Mouse (Mus musculus) ES-E14 (cell line): ENCODE measurements around the gene Bpi. TPM values are rescaled to one million over a fixed set of nuclear protein-coding genes. Genes with fewer than 3 reads are reported as not detected.

Source experiments
- DNase-seq: peaks from one replicate; pipeline ENCODE4 v3.0.0-alpha.2; 2013; ENCODE audit warnings: low read depth, low spot score
- H3K27ac ChIP-seq: 2 replicates; pipeline ENCODE4 v1.5.1; 2012; ENCODE audit warnings: low read depth, mild to moderate bottlenecking, low read length, moderate library complexity, mixed read lengths; ENCODE audit not compliant: poor library complexity, insufficient read depth, severe bottlenecking
- H3K36me3 ChIP-seq: 2 replicates; pipeline ENCODE4 v1.6.1; 2012; ENCODE audit warnings: mild to moderate bottlenecking, low read length, moderate library complexity, mixed read lengths; ENCODE audit not compliant: control insufficient read depth, poor library complexity, insufficient read depth, severe bottlenecking
- H3K4me1 ChIP-seq, 2 experiments: fragments of 150-350 bp in 1 of 2; sonication (generic) in 1 of 2; 2 replicates each; pipeline ENCODE4 v1.6.1; 2012; ENCODE audit warnings: low read length in 2 of 2, mild to moderate bottlenecking in 1 of 2, mixed read lengths in 1 of 2; ENCODE audit not compliant: control insufficient read depth in 2 of 2, insufficient read depth in 2 of 2, poor library complexity in 1 of 2
- H3K4me3 ChIP-seq, 2 experiments: fragments of 150-350 bp in 1 of 2; sonication (generic) in 1 of 2; 2 replicates each; pipeline ENCODE4 v1.5.1; 2012; ENCODE audit warnings: low read length in 2 of 2, low read depth in 1 of 2, mild to moderate bottlenecking in 1 of 2, mixed read lengths in 1 of 2; ENCODE audit not compliant: insufficient read depth in 1 of 2, poor library complexity in 1 of 2, severe bottlenecking in 1 of 2
- H3K9ac ChIP-seq: 2 replicates; pipeline ENCODE4 v1.6.1; 2012; ENCODE audit warnings: low read depth, mild to moderate bottlenecking, low read length, mixed read lengths; ENCODE audit not compliant: poor library complexity, insufficient read depth, severe bottlenecking
- H3K9me3 ChIP-seq: fragments of 150-350 bp; sonication (generic); 2 replicates; pipeline ENCODE4 v1.6.1; 2012; ENCODE audit warnings: low read depth, mild to moderate bottlenecking, low read length; ENCODE audit not compliant: control insufficient read depth, insufficient read depth
- CHD2 ChIP-seq: IDR thresholded peaks from 2 replicates; pipeline ENCODE4 v1.6.1; 2014; ENCODE audit warnings: mild to moderate bottlenecking, low read depth, low read length, inconsistent platforms
- HCFC1 ChIP-seq: IDR thresholded peaks from 2 replicates; pipeline ENCODE4 v1.6.1; 2012; ENCODE audit warnings: low read length, inconsistent platforms, borderline replicate concordance; ENCODE audit not compliant: insufficient read depth
- MAFK ChIP-seq: IDR thresholded peaks from 2 replicates; pipeline ENCODE4 v1.6.1; 2014; ENCODE audit warnings: mild to moderate bottlenecking, low read depth, low read length, inconsistent platforms; ENCODE audit not compliant: insufficient read depth
- ZC3H11A ChIP-seq: IDR thresholded peaks from 2 replicates; pipeline ENCODE4 v1.6.1; 2012; ENCODE audit warnings: low read depth, mild to moderate bottlenecking, inconsistent platforms, low read length, borderline replicate concordance
- ZNF384 ChIP-seq: IDR thresholded peaks from 2 replicates; pipeline ENCODE4 v1.6.1; 2012; ENCODE audit warnings: low read depth, low read length, inconsistent platforms
- in situ Hi-C, 2 experiments: fragments of 600-800 bp; cut with MboI; formaldehyde crosslinking; loops; one replicate each; pipeline ENCODE4 v1.15.1; 2025; ENCODE audit warnings: low sequenced_read_pairs in 2 of 2, inconsistent platforms in 1 of 2; ENCODE audit not compliant: unreplicated experiment in 2 of 2
- total RNA-seq: library from RNA; depleted of rRNA; stranded (reverse); fragments of 300-350 nt; gene quantifications from 2 replicates; pipeline ENCODE4 v1.2.3, GENCODE M21; 2012

Gene Bpi
- total RNA-seq, 1 experiment: 0.31 TPM

DNA sequence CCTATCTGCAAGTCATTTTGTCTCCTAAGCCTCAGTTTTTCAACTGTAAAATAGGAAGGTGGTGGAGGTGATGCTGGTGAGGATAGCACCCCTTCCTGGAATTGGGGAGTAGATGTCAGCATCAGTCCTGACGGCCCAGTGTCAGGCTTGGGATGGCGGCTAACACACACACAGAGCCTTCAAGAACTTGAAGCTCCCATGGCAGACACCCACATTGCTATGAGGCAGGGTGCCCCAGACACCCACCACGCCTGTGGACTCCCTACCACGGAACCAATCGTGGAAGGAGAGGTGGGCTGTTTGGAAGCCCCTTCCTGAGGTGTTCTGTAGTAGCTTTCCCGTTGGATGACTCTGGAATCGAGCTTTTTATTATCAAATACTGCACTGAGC lies 28.4 kb upstream of the Bpi start:
- no peaks in the 10 kb centered on the region for H3K9me3 ChIP-seq
- in situ Hi-C loops: no loop called here
- no peak for TF ChIP-seq MAFK
- no peak for TF ChIP-seq HCFC1
- no peak for TF ChIP-seq CHD2
- no peak for TF ChIP-seq ZNF384
- TF ChIP-seq ZC3H11A: no peak
- peaks cover 3 to 5% of the 10 kb centered on the region in 2 experiments; a peak in 2 of 4 replicates for H3K4me1 ChIP-seq
- no peaks in the 10 kb centered on the region for H3K36me3 ChIP-seq
- no peak overlapping the region for H3K27ac ChIP-seq
- peak overlapping the region; percentile 46 to 47 for H3K4me3 ChIP-seq
- DNase-seq: no peak
- H3K9ac ChIP-seq: no peak overlapping the region

- no peak for DNase-seq
- in situ Hi-C loops: no loop called here
- Histone ChIP-seq H3K4me1 (peaks cover 3 to 5% of the 10 kb centered on the region in 2 experiments; a peak in 2 of 4 replicates), H3K36me3 (no peaks in the 10 kb centered on the region), H3K9me3 (no peaks in the 10 kb centered on the region), H3K9ac (no peak overlapping the region), H3K27ac (no peak overlapping the region), H3K4me3 (no peak overlapping the region)
- TF ChIP-seq CHD2: no peak
- TF ChIP-seq MAFK: no peak
- TF ChIP-seq ZNF384: no peak
- no peak for TF ChIP-seq HCFC1
- TF ChIP-seq ZC3H11A: no peak
These were observed 27.3 kb upstream of the Bpi start for GRCm38 (mm10) chr2:158230617-158231016.

- no peak for TF ChIP-seq MAFK
- TF ChIP-seq ZNF384: no peak
- no peak for TF ChIP-seq CHD2
- no peak overlapping the region for H3K4me3 ChIP-seq
- in situ Hi-C loops: no loop called here
- peaks cover 3 to 5% of the 10 kb centered on the region in 2 experiments; a peak in 2 of 4 replicates for H3K4me1 ChIP-seq
- no peak overlapping the region for H3K27ac ChIP-seq
- H3K36me3 ChIP-seq: no peaks in the 10 kb centered on the region
- H3K9ac ChIP-seq: no peak overlapping the region
- DNase-seq: peak; percentile 15
- H3K9me3 ChIP-seq: no peaks in the 10 kb centered on the region
These were observed 26.8 kb upstream of the Bpi start for GRCm38 (mm10) chr2:158231071-158231470.

GRCm38 (mm10) chr2:158232414-158232813 lies 25.5 kb upstream of the Bpi start:
- TF ChIP-seq CHD2 (no peak), MAFK (no peak), HCFC1 (no peak), ZNF384 (no peak)
- Histone ChIP-seq H3K9ac (no peak overlapping the region), H3K27ac (no peak overlapping the region), H3K4me3 (no peak overlapping the region), H3K9me3 (no peaks in the 10 kb centered on the region), H3K4me1 (peaks cover 3 to 5% of the 10 kb centered on the region in 2 experiments; a peak in 2 of 4 replicates), H3K36me3 (no peaks in the 10 kb centered on the region)
- in situ Hi-C loops: no loop called here
- DNase-seq: no peak

- DNase-seq: no peak
- TF ChIP-seq CHD2: no peak
- no peak for TF ChIP-seq ZNF384
- TF ChIP-seq ZC3H11A: no peak
- TF ChIP-seq MAFK: no peak
- no peak for TF ChIP-seq HCFC1
- Histone ChIP-seq H3K36me3 (no peaks in the 10 kb centered on the region), H3K27ac (no peak overlapping the region), H3K9ac (no peak overlapping the region), H3K9me3 (no peaks in the 10 kb centered on the region), H3K4me1 (peaks cover 3 to 5% of the 10 kb centered on the region in 2 experiments; a peak in 2 of 4 replicates), H3K4me3 (no peak overlapping the region)
- in situ Hi-C loops: no loop called here
These were observed 24.8 kb upstream of the Bpi start for GRCm38 (mm10) chr2:158233106-158233505.
